Mouse (Mus musculus) forebrain, postnatal 0 days (tissue): Measurements from ENCODE around the gene Dock2. TPM values are rescaled to one million over a fixed set of nuclear protein-coding genes. Genes with fewer than 3 reads are reported as not detected.

ENCODE experiments used
- ATAC-seq: fragments of 200-750 bp; cut with Nextera tagmentation; 2 replicates; pipeline ENCODE4 v1.8.0; 2017; ENCODE audit warnings: mild to moderate bottlenecking, moderate library complexity
- DNase-seq: peaks from one replicate; pipeline ENCODE4 v3.0.0-alpha.2; 2015
- H3K27ac ChIP-seq: fragments of 300-500 bp; sonication (generic); 2 replicates; pipeline ENCODE4 v1.5.1; 2014; ENCODE audit warnings: low read depth, mild to moderate bottlenecking, antibody characterized with exemption, low read length, moderate library complexity, mixed read lengths
- H3K27me3 ChIP-seq: fragments of 300-500 bp; sonication (generic); 2 replicates; pipeline ENCODE4 v1.6.1; 2014; ENCODE audit warnings: mild to moderate bottlenecking, low read length, mixed read lengths; ENCODE audit not compliant: insufficient read depth
- H3K36me3 ChIP-seq: fragments of 300-500 bp; sonication (generic); 2 replicates; pipeline ENCODE4 v1.6.1; 2014; ENCODE audit warnings: mild to moderate bottlenecking, moderate library complexity; ENCODE audit not compliant: insufficient read depth
- H3K4me1 ChIP-seq: fragments of 300-500 bp; sonication (generic); 2 replicates; pipeline ENCODE4 v1.6.1; 2014; ENCODE audit warnings: antibody characterized with exemption; ENCODE audit not compliant: insufficient read depth
- H3K4me2 ChIP-seq: fragments of 300-500 bp; sonication (generic); 2 replicates; pipeline ENCODE4 v1.6.1; 2014; ENCODE audit warnings: low read depth, mild to moderate bottlenecking, moderate library complexity
- H3K4me3 ChIP-seq: fragments of 300-500 bp; sonication (generic); 2 replicates; pipeline ENCODE4 v1.5.1; 2014; ENCODE audit warnings: low read depth, low read length, mixed read lengths
- H3K9ac ChIP-seq: fragments of 300-500 bp; sonication (generic); 2 replicates; pipeline ENCODE4 v1.6.1; 2014; ENCODE audit warnings: mild to moderate bottlenecking
- H3K9me3 ChIP-seq: fragments of 300-500 bp; sonication (generic); 2 replicates; pipeline ENCODE4 v1.6.1; 2016; ENCODE audit warnings: low read length
- CTCF ChIP-seq: sonication (generic); IDR thresholded peaks from 2 replicates; pipeline ENCODE4 v1.5.1; 2016; ENCODE audit warnings: antibody characterized with exemption, control low read depth, low read depth
- WGBS: fragments of 180-500 bp; shearing (Covaris S2); extraction: QIAGEN DNeasy Blood & Tissue Kit; methylation state at CpG from one replicate; pipeline ENCODE4 v1.1.7; 2014; 5-methylcytosine and 5-hydroxymethylcytosine counted together
- polyA plus RNA-seq: library from polyadenylated mRNA; unstranded; fragments of >200 nt; fragmentation: Nextera tagmentation; extraction: Ambion mirVana; gene quantifications from 2 replicates; pipeline ENCODE4 v1.2.1, GENCODE M21; 2015
- total RNA-seq: library from RNA; depleted of rRNA; stranded (reverse); fragments of >200 nt; gene quantifications from 2 replicates; pipeline ENCODE4 v1.2.3, GENCODE M21; 2014

Dock2 gene
- total and polyA plus RNA-seq, 2 experiments from 2014 or later = 0.63 to 2.3 TPM

GRCm38 (mm10) chr11:34212853-34213252, 570.8 kb downstream of the Dock2 start:
- Histone ChIP-seq H3K4me3 (no peak overlapping the region), H3K9me3 (no peaks in the 10 kb centered on the region), H3K4me1 (no peaks in the 10 kb centered on the region), H3K9ac (no peak overlapping the region), H3K36me3 (no peaks in the 10 kb centered on the region), H3K27me3 (no peaks in the 10 kb centered on the region), H3K4me2 (no peak overlapping the region), H3K27ac (no peak overlapping the region)
- DNase-seq (peak; percentile 90), ATAC-seq (peak; percentile 38)
- TF ChIP-seq CTCF = peak; percentile 72
- WGBS = 23% methylated on average over 5 of the region's 5 CpGs

- Histone ChIP-seq H3K9me3 (no peaks in the 10 kb centered on the region), H3K27ac (no peak within 1 kb of the TSS), H3K4me1 (no peaks in the 10 kb centered on the region), H3K4me2 (no peak within 1 kb of the TSS), H3K27me3 (no peaks in the 10 kb centered on the region), H3K4me3 (no peak within 1 kb of the TSS), H3K36me3 (no peaks in the 10 kb centered on the region), H3K9ac (no peak within 1 kb of the TSS)
- TF ChIP-seq CTCF = no peak
- 85% methylated on average over 10 of the region's 10 CpGs for WGBS
- DNase-seq (no peak), ATAC-seq (no peak)
These were observed 575.7 kb downstream of the Dock2 start, which contains the start of gene Foxi1 for GRCm38 (mm10) chr11:34207989-34208388. Gene Foxi1, minus strand, starts transcription at chr11:34208089.

GRCm38 (mm10) chr11:34202769-34203168, 580.9 kb downstream of the Dock2 start:
- WGBS = 55% methylated on average over 1 of the region's 1 CpGs
- TF ChIP-seq CTCF = no peak
- H3K27me3 ChIP-seq = no peaks in the 10 kb centered on the region

GRCm38 (mm10) chr11:34195142-34195541, 588.5 kb downstream of the Dock2 start:
- ATAC-seq = no peak
- H3K4me3 ChIP-seq = no peak overlapping the region
- no peaks in the 10 kb centered on the region for H3K36me3 ChIP-seq
- no peaks in the 10 kb centered on the region for H3K4me1 ChIP-seq
- H3K9me3 ChIP-seq = no peaks in the 10 kb centered on the region
- H3K27me3 ChIP-seq = no peaks in the 10 kb centered on the region
- no peak overlapping the region for H3K4me2 ChIP-seq
- WGBS = 95% methylated on average over 3 of the region's 3 CpGs
- H3K9ac ChIP-seq = no peak overlapping the region
- no peak for TF ChIP-seq CTCF
- H3K27ac ChIP-seq = no peak overlapping the region
- DNase-seq = no peak

More at GRCm38 (mm10) chr11:34202769-34203168, 580.9 kb downstream of the Dock2 start:
- Histone ChIP-seq H3K4me1 (no peaks in the 10 kb centered on the region), H3K4me3 (no peak overlapping the region), H3K9ac (no peak overlapping the region), H3K9me3 (no peaks in the 10 kb centered on the region), H3K36me3 (no peaks in the 10 kb centered on the region), H3K27ac (no peak overlapping the region), H3K4me2 (no peak overlapping the region)
- peak; percentile 18 for DNase-seq
- ATAC-seq = no peak; the same call in 1 of the 2 replicates

GRCm38 (mm10) chr11:34194158-34194941, 589.3 kb downstream of the Dock2 start:
- H3K4me1 ChIP-seq = no peaks in the 10 kb centered on the region
- H3K27me3 ChIP-seq = no peaks in the 10 kb centered on the region
- H3K27ac ChIP-seq = no peak overlapping the region
- 59% methylated on average over 9 of the region's 9 CpGs for whole genome bisulfite sequencing
- ATAC-seq = no peak
- H3K36me3 ChIP-seq = no peaks in the 10 kb centered on the region
- no peaks in the 10 kb centered on the region for H3K9me3 ChIP-seq
- TF ChIP-seq CTCF = no peak
- H3K9ac ChIP-seq = no peak overlapping the region
- H3K4me3 ChIP-seq = no peak overlapping the region
- DNase-seq = no peak
- H3K4me2 ChIP-seq = no peak overlapping the region

GRCm38 (mm10) chr11:34193658-34194057, 590.0 kb downstream of the Dock2 start:
- DNase-seq = no peak

GRCm38 (mm10) chr11:34184266-34184665, 599.4 kb downstream of the Dock2 start:
- H3K27me3 ChIP-seq = no peaks in the 10 kb centered on the region
- H3K9me3 ChIP-seq = no peaks in the 10 kb centered on the region
- DNase-seq (no peak), ATAC-seq (no peak)
- WGBS = 79% methylated on average over 2 of the region's 2 CpGs
- no peak overlapping the region for H3K9ac ChIP-seq
- H3K4me3 ChIP-seq = no peak overlapping the region
- no peak overlapping the region for H3K4me2 ChIP-seq
- no peaks in the 10 kb centered on the region for H3K36me3 ChIP-seq
- no peaks in the 10 kb centered on the region for H3K4me1 ChIP-seq
- no peak for TF ChIP-seq CTCF
- H3K27ac ChIP-seq = no peak overlapping the region

More at GRCm38 (mm10) chr11:34193658-34194057, 590.0 kb downstream of the Dock2 start:
- Histone ChIP-seq H3K36me3 (no peaks in the 10 kb centered on the region), H3K9me3 (no peaks in the 10 kb centered on the region), H3K27ac (no peak overlapping the region), H3K4me2 (no peak overlapping the region), H3K27me3 (no peaks in the 10 kb centered on the region), H3K4me3 (no peak overlapping the region), H3K9ac (no peak overlapping the region), H3K4me1 (no peaks in the 10 kb centered on the region)
- ATAC-seq = no peak
- TF ChIP-seq CTCF = no peak
- 68% methylated on average over 3 of the region's 3 CpGs for WGBS
